In the genomic region with DNA sequence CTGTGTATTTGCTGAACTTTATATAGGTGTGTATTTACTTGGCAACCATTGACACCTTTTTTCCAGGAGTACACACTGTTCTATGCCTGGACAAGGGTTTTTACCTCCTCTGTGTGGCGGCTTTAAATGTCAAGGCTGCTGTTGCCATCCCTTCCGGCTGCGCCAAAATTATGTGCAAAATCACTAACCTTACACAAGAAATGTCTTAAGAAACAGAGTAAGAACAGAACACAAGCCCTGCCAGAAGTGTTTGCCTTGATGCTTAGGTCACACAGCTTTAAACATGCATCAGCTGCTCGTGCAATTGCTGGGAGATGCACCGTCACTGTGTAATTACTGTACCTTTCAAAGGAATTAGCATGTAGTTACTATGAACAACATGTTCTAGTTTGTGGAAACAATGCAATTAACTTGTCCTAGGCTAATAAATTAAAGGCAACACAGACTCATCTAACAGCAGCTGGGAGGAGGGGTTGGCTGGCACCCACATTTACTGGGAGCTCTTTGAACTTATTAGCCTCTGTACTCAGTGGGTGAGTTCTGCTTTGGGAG, we compare ENCODE assay signal across 16 mouse cellular contexts.
DNase-seq lines count a peak whose midpoint lies in the region; TF ChIP-seq lines count a peak whose summit lies in the region.
"Had no signal": no experiment of that assay in that cellular context is flagged by ENCODE, and none has a peak within 500 bp of the region (broad histone marks: within the 10 kb centered on the region; RNA-seq: fewer than 3 reads in every experiment).

No protein-coding gene starts in this region.

- WGBS in heart, embryonic 10.5 days: 86% methylated on average over 5 of the region's 5 CpGs

- TF ChIP-seq CTCF in layer of hippocampus, adult 2 months (conservative IDR thresholded peaks at IDR 0.05): no peak

- DNase-seq in heart, adult 11 months: peak; percentile 61
- DNase-seq in heart, embryonic 10.5 days (ENCODE audit: low spot score): no peak
- DNase-seq in MN1 (ENCODE audit: low spot score): peak; percentile 46
- peak; percentile 34 for DNase-seq in brain, adult 2 months (ENCODE audit: low read depth, low spot score)
- peak; percentile 43 for DNase-seq in kidney, postnatal 14 days
- DNase-seq in gastrocnemius, adult 18-20 months (ENCODE audit: low spot score): no peak
- no peak for DNase-seq in layer of hippocampus, adult 2 months (ENCODE audit: low spot score in 2 of 2)
- no peak for DNase-seq in left cerebral cortex, adult 11 months (ENCODE audit: low spot score)
- DNase-seq: heart, adult 2 months; heart, postnatal 36 days; layer of hippocampus, adult 9-11 months; thymus, adult 18-20 months had no signal

- H3K27ac ChIP-seq in heart, embryonic 10.5 days: no peak overlapping the region
- no peak overlapping the region for H3K27ac ChIP-seq in layer of hippocampus, adult 2 months
- H3K27ac ChIP-seq: heart, adult 2 months; limb, embryonic 10.5 days; liver, embryonic 15.5 days; midbrain, embryonic 10.5 days had no signal

- H3K36me3 ChIP-seq in heart, embryonic 10.5 days: no peaks in the 10 kb centered on the region
- H3K36me3 ChIP-seq: G1E; limb, embryonic 10.5 days; liver, embryonic 15.5 days; midbrain, embryonic 10.5 days had no signal

- H3K4me1 ChIP-seq in heart, embryonic 10.5 days: no peaks in the 10 kb centered on the region
- H3K4me1 ChIP-seq: liver, embryonic 15.5 days; midbrain, embryonic 10.5 days had no signal

- no peak overlapping the region for H3K4me3 ChIP-seq in heart, embryonic 10.5 days
- no peak overlapping the region for H3K4me3 ChIP-seq in layer of hippocampus, adult 2 months
- H3K4me3 ChIP-seq: heart, adult 2 months; limb, embryonic 10.5 days; liver, embryonic 15.5 days; midbrain, embryonic 10.5 days had no signal

- H3K9me3 ChIP-seq in heart, embryonic 10.5 days: no peaks in the 10 kb centered on the region
- H3K9me3 ChIP-seq: G1E; limb, embryonic 10.5 days; liver, embryonic 15.5 days; midbrain, embryonic 10.5 days had no signal

- no peaks in the 10 kb centered on the region for H3K27me3 ChIP-seq in heart, embryonic 10.5 days (ENCODE audit: insufficient read depth, poor library complexity, severe bottlenecking)
- H3K27me3 ChIP-seq: liver, embryonic 15.5 days had no signal

Comparison
In these comparisons a context has a peak if more than half of its experiments do, and no peak if none do; other contexts are left out.
1. DNase-seq: peak in heart, adult 11 months (single experiment), MN1 (single experiment), brain, adult 2 months (single experiment) and kidney, postnatal 14 days (single experiment); none in heart, embryonic 10.5 days (single experiment), gastrocnemius, adult 18-20 months (single experiment), layer of hippocampus, adult 2 months (0 of 2) and left cerebral cortex, adult 11 months (single experiment).